Mouse (Mus musculus) intestine, embryonic 16.5 days (tissue): ENCODE measurements around the gene Psmc3. TPM values are rescaled to one million over a fixed set of nuclear protein-coding genes. Genes with fewer than 3 reads are reported as not detected.
"Not testable (repeated sequence)": the region's sequence is repeated elsewhere in the genome, so short reads cannot be mapped to it uniquely, and the experiment has no call there.

Experiments used
- ATAC-seq: fragments of 200-750 bp; cut with Nextera tagmentation; 2 replicates; pipeline ENCODE4 v1.8.0; 2017; ENCODE audit warnings: moderate TSS enrichment, moderate library complexity
- H3K27ac ChIP-seq: fragments of 300-500 bp; sonication (generic); 2 replicates; pipeline ENCODE4 v1.5.1; 2014; ENCODE audit warnings: mild to moderate bottlenecking, low read length
- H3K27me3 ChIP-seq: fragments of 300-500 bp; sonication (generic); replicated peaks from 2 replicates; pipeline ENCODE4 v1.6.1; 2014; ENCODE audit warnings: low read length, control low read depth, mixed read lengths; ENCODE audit not compliant: control insufficient read depth, insufficient read depth
- H3K36me3 ChIP-seq: fragments of 300-500 bp; sonication (generic); 2 replicates; pipeline ENCODE4 v1.6.1; 2014; ENCODE audit warnings: low read length, control low read depth; ENCODE audit not compliant: control insufficient read depth, insufficient read depth
- H3K4me1 ChIP-seq: fragments of 300-500 bp; sonication (generic); 2 replicates; pipeline ENCODE4 v1.6.1; 2014; ENCODE audit warnings: low read length, control low read depth, mixed read lengths; ENCODE audit not compliant: control insufficient read depth, insufficient read depth
- H3K4me2 ChIP-seq: fragments of 300-500 bp; sonication (generic); 2 replicates; pipeline ENCODE4 v1.6.1; 2014; ENCODE audit warnings: low read depth, low read length, control low read depth
- H3K4me3 ChIP-seq: fragments of 300-500 bp; sonication (generic); 2 replicates; pipeline ENCODE4 v1.5.1; 2014; ENCODE audit warnings: mild to moderate bottlenecking, low read length
- H3K9ac ChIP-seq: fragments of 300-500 bp; sonication (generic); 2 replicates; pipeline ENCODE4 v1.6.1; 2014; ENCODE audit warnings: low read depth, low read length
- H3K9me3 ChIP-seq: fragments of 300-500 bp; sonication (generic); 2 replicates; pipeline ENCODE4 v1.6.1; 2016; ENCODE audit warnings: low read length, control low read depth; ENCODE audit not compliant: control insufficient read depth
- WGBS: fragments of 180-500 bp; shearing (Covaris S2); extraction: QIAGEN DNeasy Blood & Tissue Kit; methylation state at CpG from one replicate; pipeline ENCODE4 v1.1.7; 2014; 5-methylcytosine and 5-hydroxymethylcytosine counted together
- polyA plus RNA-seq: library from polyadenylated mRNA; unstranded; fragments of >200 nt; fragmentation: Nextera tagmentation; extraction: Ambion mirVana; gene quantifications from 2 replicates; pipeline ENCODE4 v1.2.1, GENCODE M21; 2015

Psmc3 gene
- 238 and 252 TPM in 2 replicates for polyA plus RNA-seq

GRCm38 (mm10) chr2:91053934-91054382 is at the start of gene Psmc3:
Gene Psmc3, plus strand, starts transcription at chr2:91054009.
- H3K4me1 ChIP-seq: peaks cover 11% of the 10 kb centered on the region
- peak within 1 kb of the TSS; percentile 88 for H3K4me2 ChIP-seq
- peaks cover 32% of the 10 kb centered on the region for H3K36me3 ChIP-seq
- peak; percentile 100 for ATAC-seq
- 0% methylated on average over 40 of the region's 40 CpGs for WGBS
- no peaks in the 10 kb centered on the region for H3K27me3 ChIP-seq
- peak within 1 kb of the TSS; percentile 92 for H3K4me3 ChIP-seq
- H3K9me3 ChIP-seq: no peaks in the 10 kb centered on the region
- peak within 1 kb of the TSS; percentile 90 for H3K9ac ChIP-seq
- peak within 1 kb of the TSS; percentile 60 for H3K27ac ChIP-seq

- Histone ChIP-seq H3K4me3 (no peak overlapping the region), H3K9me3 (no peaks in the 10 kb centered on the region), H3K4me1 (no peaks in the 10 kb centered on the region), H3K36me3 (peaks cover 16% of the 10 kb centered on the region), H3K9ac (no peak overlapping the region), H3K27ac (no peak overlapping the region), H3K4me2 (no peak overlapping the region), H3K27me3 (no peaks in the 10 kb centered on the region)
- no peak for ATAC-seq
- 94% methylated on average over 8 of the region's 8 CpGs for WGBS
Observed at GRCm38 (mm10) chr2:91008536-91008935, 45.3 kb upstream of the Psmc3 start.

GRCm38 (mm10) chr2:91013881-91014280 is 39.9 kb upstream of the Psmc3 start:
- H3K4me2 ChIP-seq: no peak overlapping the region
- H3K36me3 ChIP-seq: peaks cover 14% of the 10 kb centered on the region; the same call in 1 of the 2 replicates
- H3K9ac ChIP-seq: no peak overlapping the region
- H3K4me1 ChIP-seq: no peaks in the 10 kb centered on the region
- no peaks in the 10 kb centered on the region for H3K27me3 ChIP-seq
- no peak overlapping the region for H3K4me3 ChIP-seq
- no peaks in the 10 kb centered on the region for H3K9me3 ChIP-seq
- WGBS: 89% methylated on average over 2 of the region's 2 CpGs
- ATAC-seq: no peak
- no peak overlapping the region for H3K27ac ChIP-seq

- Histone ChIP-seq H3K9me3 (no peaks in the 10 kb centered on the region), H3K27ac (no peak overlapping the region), H3K4me2 (no peak overlapping the region), H3K9ac (no peak overlapping the region), H3K36me3 (peaks cover 17% of the 10 kb centered on the region; the same call in 1 of the 2 replicates), H3K27me3 (no peaks in the 10 kb centered on the region), H3K4me3 (no peak overlapping the region), H3K4me1 (no peaks in the 10 kb centered on the region)
- no peak for ATAC-seq
- WGBS: 87% methylated on average over 4 of the region's 4 CpGs
Observed at GRCm38 (mm10) chr2:91015386-91015785, 38.4 kb upstream of the Psmc3 start.

- Histone ChIP-seq H3K27ac (no peak overlapping the region), H3K4me2 (no peak overlapping the region), H3K36me3 (peaks cover 17% of the 10 kb centered on the region; the same call in 1 of the 2 replicates), H3K4me1 (no peaks in the 10 kb centered on the region), H3K4me3 (no peak overlapping the region), H3K9ac (no peak overlapping the region), H3K9me3 (no peaks in the 10 kb centered on the region), H3K27me3 (no peaks in the 10 kb centered on the region)
- ATAC-seq: no peak
- 87% methylated on average over 8 of the region's 8 CpGs for WGBS
Observed at GRCm38 (mm10) chr2:91018061-91018788, 35.6 kb upstream of the Psmc3 start.

- Histone ChIP-seq H3K36me3 (peaks cover 12% of the 10 kb centered on the region; the same call in 1 of the 2 replicates), H3K27ac (no peak overlapping the region), H3K9ac (no peak overlapping the region), H3K9me3 (no peaks in the 10 kb centered on the region), H3K4me3 (no peak overlapping the region), H3K4me2 (no peak overlapping the region), H3K4me1 (no peaks in the 10 kb centered on the region), H3K27me3 (no peaks in the 10 kb centered on the region)
- ATAC-seq: no peak
- WGBS: 90% methylated on average over 3 of the region's 3 CpGs
Observed at GRCm38 (mm10) chr2:91019911-91020310, 33.9 kb upstream of the Psmc3 start.

- not testable (repeated sequence) for H3K4me2 ChIP-seq, ATAC-seq, H3K4me1 ChIP-seq, H3K36me3 ChIP-seq, H3K27me3 ChIP-seq, H3K9ac ChIP-seq, H3K9me3 ChIP-seq, H3K27ac ChIP-seq, H3K4me3 ChIP-seq
- WGBS: 97% methylated on average over 7 of the region's 7 CpGs
Observed at GRCm38 (mm10) chr2:91022266-91022665, 31.5 kb upstream of the Psmc3 start.

- H3K4me3 ChIP-seq: no peak overlapping the region
- ATAC-seq: no peak
- WGBS: 70% methylated on average over 2 of the region's 2 CpGs
- no peak overlapping the region for H3K9ac ChIP-seq
- H3K9me3 ChIP-seq: no peaks in the 10 kb centered on the region
- no peaks in the 10 kb centered on the region for H3K27me3 ChIP-seq
- H3K36me3 ChIP-seq: peaks cover 5% of the 10 kb centered on the region; the same call in 1 of the 2 replicates
- no peak overlapping the region for H3K4me2 ChIP-seq
- H3K4me1 ChIP-seq: no peaks in the 10 kb centered on the region
- H3K27ac ChIP-seq: no peak overlapping the region
Observed at GRCm38 (mm10) chr2:91023131-91023530, 30.7 kb upstream of the Psmc3 start.

- no peaks in the 10 kb centered on the region for H3K27me3 ChIP-seq
- no peak overlapping the region for H3K9ac ChIP-seq
- WGBS: 97% methylated on average over 1 of the region's 1 CpGs
- H3K4me2 ChIP-seq: no peak overlapping the region
- ATAC-seq: no peak
- no peak overlapping the region for H3K4me3 ChIP-seq
- H3K4me1 ChIP-seq: no peaks in the 10 kb centered on the region
- no peaks in the 10 kb centered on the region for H3K9me3 ChIP-seq
- H3K36me3 ChIP-seq: peaks cover 5% of the 10 kb centered on the region; the same call in 1 of the 2 replicates
- H3K27ac ChIP-seq: no peak overlapping the region
Observed at GRCm38 (mm10) chr2:91023956-91024355, 29.9 kb upstream of the Psmc3 start.
